Mouse (Mus musculus) erythroblast, embryonic 14.5 days (primary cell): Measurements from ENCODE around the gene Dnah8.

ENCODE experiments used
- GATA1 ChIP-seq: IDR thresholded peaks from 2 replicates; pipeline ENCODE4 v1.6.1; 2012; ENCODE audit warnings: low read length, inconsistent platforms, mixed read lengths
- TAL1 ChIP-seq: IDR thresholded peaks from 3 replicates; pipeline ENCODE4 v1.6.1; 2012; ENCODE audit warnings: low read length, inconsistent platforms, mixed read lengths

GRCm38 (mm10) chr17:30602175-30602574, 22.0 kb upstream of the Dnah8 start:
- TF ChIP-seq GATA1 (no peak), TAL1 (no peak)
